Mouse (Mus musculus) embryonic facial prominence, embryonic 12.5 days (tissue): Measurements from ENCODE around the gene Apbb2. TPM values are rescaled to one million over a fixed set of nuclear protein-coding genes. Genes with fewer than 3 reads are reported as not detected.
A peak's percentile ranks its signal among the peaks of the same experiment; 100 is the strongest.

ENCODE experiments used
- ATAC-seq: fragments of 200-750 bp; cut with Nextera tagmentation; 2 replicates; pipeline ENCODE4 v1.8.0; 2017; ENCODE audit not compliant: insufficient number of reproducible peaks, insufficient read depth, low FRiP score, low TSS enrichment
- H3K27ac ChIP-seq: fragments of 300-500 bp; sonication (generic); 2 replicates; pipeline ENCODE4 v1.5.1; 2016; ENCODE audit warnings: mild to moderate bottlenecking
- H3K27me3 ChIP-seq: fragments of 300-500 bp; sonication (generic); 2 replicates; pipeline ENCODE4 v1.6.1; 2016; ENCODE audit warnings: mild to moderate bottlenecking, moderate library complexity
- H3K36me3 ChIP-seq: fragments of 300-500 bp; sonication (generic); 2 replicates; pipeline ENCODE4 v1.6.1; 2016; ENCODE audit warnings: mild to moderate bottlenecking
- H3K4me1 ChIP-seq: fragments of 300-500 bp; sonication (generic); 2 replicates; pipeline ENCODE4 v1.6.1; 2016
- H3K4me2 ChIP-seq: fragments of 300-500 bp; sonication (generic); replicated peaks from 2 replicates; pipeline ENCODE4 v1.6.1; 2016; ENCODE audit warnings: mild to moderate bottlenecking, moderate library complexity
- H3K4me3 ChIP-seq: fragments of 300-500 bp; sonication (generic); 2 replicates; pipeline ENCODE4 v1.5.1; 2016; ENCODE audit warnings: mild to moderate bottlenecking
- H3K9ac ChIP-seq: fragments of 300-500 bp; sonication (generic); 2 replicates; pipeline ENCODE4 v1.6.1; 2016; ENCODE audit warnings: mild to moderate bottlenecking, moderate library complexity
- H3K9me3 ChIP-seq: fragments of 300-500 bp; sonication (generic); 2 replicates; pipeline ENCODE4 v1.6.1; 2016; ENCODE audit warnings: mild to moderate bottlenecking, moderate library complexity
- WGBS: fragments of 180-500 bp; shearing (Covaris S2); methylation state at CpG from one replicate; pipeline ENCODE4 v1.1.7; 2016; 5-methylcytosine and 5-hydroxymethylcytosine counted together
- polyA plus RNA-seq: library from polyadenylated mRNA; unstranded; fragments of >200 nt; fragmentation: Nextera tagmentation; extraction: Ambion mirVana; gene quantifications from 2 replicates; pipeline ENCODE4 v1.2.1, GENCODE M21; 2016

The Apbb2 gene
- polyA plus RNA-seq, 1 experiment from 2014 or later: 53.2 TPM

DNA sequence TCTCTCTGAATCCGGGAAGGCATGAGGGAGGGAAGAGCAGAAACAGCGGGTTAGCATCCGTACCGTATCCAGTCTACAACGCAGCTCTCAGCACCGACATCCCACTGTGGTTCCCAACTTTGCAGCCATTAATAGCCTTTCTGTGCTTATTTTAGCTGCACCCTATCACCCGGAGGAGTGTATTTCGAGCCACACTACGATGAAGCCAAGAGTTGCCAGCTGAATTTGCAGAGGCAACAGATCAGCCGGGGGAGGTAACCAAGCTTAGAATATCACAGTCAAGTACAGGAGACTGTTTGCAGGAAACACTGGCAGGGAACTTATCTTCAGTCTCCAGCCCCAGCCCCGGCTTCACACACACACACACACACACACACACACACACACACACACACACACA, 295.0 kb downstream of the Apbb2 start:
- no peak overlapping the region for H3K9ac ChIP-seq
- H3K4me2 ChIP-seq: no peak overlapping the region
- H3K27me3 ChIP-seq: no peaks in the 10 kb centered on the region
- WGBS: 83% methylated on average over 10 of the region's 11 CpGs
- no peak overlapping the region for H3K4me3 ChIP-seq
- H3K27ac ChIP-seq: no peak overlapping the region
- no peak for ATAC-seq
- peaks cover 7% of the 10 kb centered on the region; the same call in 1 of the 2 replicates for H3K4me1 ChIP-seq
- no peaks in the 10 kb centered on the region for H3K9me3 ChIP-seq
- H3K36me3 ChIP-seq: no peaks in the 10 kb centered on the region

DNA sequence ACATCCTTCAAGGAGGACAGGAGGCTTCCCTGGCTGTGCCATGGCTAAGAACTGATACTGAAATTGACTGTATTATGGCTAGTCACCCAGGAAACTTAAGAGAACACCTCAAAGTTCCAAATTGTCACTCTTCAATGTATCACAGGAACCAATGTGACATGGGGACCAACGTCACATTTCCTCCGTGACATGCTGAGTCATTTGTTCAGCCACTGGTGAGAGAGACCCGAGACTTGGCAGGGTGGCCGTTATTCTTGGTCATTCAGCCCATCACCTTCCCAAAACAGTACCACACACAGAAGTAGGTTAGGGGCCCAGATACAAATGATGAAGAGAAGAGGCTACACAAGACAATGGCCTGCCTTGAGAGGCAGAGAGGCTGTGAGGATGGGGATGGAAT, 295.5 kb downstream of the Apbb2 start:
- ATAC-seq: no peak
- Histone ChIP-seq H3K27ac (no peak overlapping the region), H3K36me3 (no peaks in the 10 kb centered on the region), H3K9ac (no peak overlapping the region), H3K27me3 (no peaks in the 10 kb centered on the region), H3K4me2 (no peak overlapping the region), H3K9me3 (no peaks in the 10 kb centered on the region), H3K4me1 (peaks cover 7% of the 10 kb centered on the region; the same call in 1 of the 2 replicates), H3K4me3 (no peak overlapping the region)
- 90% methylated on average over 4 of the region's 4 CpGs for WGBS

DNA sequence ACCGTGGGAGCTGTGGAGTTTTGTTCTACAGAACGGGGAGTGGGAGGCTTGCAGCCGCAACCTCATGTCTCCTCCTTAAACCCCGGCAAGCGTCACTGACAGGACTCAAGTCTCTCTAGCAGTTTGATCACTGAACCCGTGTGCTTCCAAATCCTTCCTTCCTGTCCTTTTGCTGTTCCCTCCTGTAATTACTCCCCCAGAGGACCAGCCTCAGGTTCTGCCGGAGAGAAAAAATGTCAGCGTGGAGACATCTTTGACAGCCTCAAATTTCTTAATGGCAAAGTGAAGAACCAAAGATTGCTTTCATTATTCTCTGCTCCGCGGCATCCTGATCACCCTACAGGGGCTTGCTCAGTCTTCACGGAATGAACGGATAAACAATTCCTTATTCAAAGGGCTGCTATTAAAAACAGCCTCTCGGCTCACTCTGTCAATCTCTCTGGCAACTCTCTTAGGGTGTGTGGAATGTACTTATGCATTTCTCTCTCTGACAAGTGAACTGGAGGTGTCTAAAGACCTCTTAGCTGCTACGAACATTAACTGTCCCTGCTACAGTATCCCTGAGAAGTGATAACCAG, 298.7 kb downstream of the Apbb2 start:
- 36% methylated on average over 14 of the region's 14 CpGs for WGBS
- H3K27me3 ChIP-seq: no peaks in the 10 kb centered on the region
- H3K27ac ChIP-seq: 0 out of 2 replicates have a peak overlapping the region, but pooled peaks have one; percentile 36
- no peaks in the 10 kb centered on the region for H3K9me3 ChIP-seq
- peaks cover 7% of the 10 kb centered on the region; the same call in 1 of the 2 replicates for H3K4me1 ChIP-seq
- 0 out of 2 replicates have a peak overlapping the region, but pooled peaks have one; percentile 15 for H3K4me2 ChIP-seq
- no peaks in the 10 kb centered on the region for H3K36me3 ChIP-seq
- ATAC-seq: no peak
- H3K4me3 ChIP-seq: no peak overlapping the region
- H3K9ac ChIP-seq: no peak overlapping the region

DNA sequence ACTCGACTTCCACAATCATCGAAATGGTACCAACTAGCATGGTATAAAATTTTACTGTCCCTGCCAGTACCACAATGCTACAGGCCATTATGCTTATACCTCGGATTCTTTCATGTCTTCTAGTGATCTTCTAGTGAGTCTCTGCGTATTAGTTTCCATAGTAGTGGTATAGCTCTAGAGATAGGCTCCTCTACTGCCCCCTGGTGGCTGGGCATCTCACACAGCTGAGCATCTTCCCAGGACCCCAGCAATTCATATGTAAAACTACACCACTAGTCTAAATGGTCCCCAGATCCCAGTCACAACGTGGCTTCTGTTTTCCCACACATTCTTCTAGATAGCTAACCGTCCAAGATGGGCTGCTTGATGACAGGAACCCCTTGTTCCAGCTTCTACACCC, 299.2 kb downstream of the Apbb2 start:
- no peak for ATAC-seq

DNA sequence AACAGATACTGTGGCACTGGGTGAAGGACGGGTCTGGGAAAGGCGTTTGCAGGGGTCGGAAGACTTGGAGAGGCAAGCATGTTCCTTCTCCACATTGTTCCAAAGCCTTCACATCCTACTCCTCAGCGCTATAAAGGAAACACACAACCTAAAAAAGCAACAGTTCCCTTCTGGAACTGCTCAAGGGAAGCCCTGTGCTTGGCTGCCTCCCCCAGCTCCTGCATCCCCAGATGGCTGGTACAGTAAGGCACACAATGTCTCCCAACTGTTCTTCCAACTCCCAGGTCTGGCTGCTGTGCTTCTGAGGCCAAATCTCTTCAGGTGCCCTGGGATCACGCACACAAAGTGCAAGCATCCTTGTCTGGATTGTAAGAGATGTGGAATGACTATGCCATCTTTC, 302.8 kb downstream of the Apbb2 start:
- H3K4me2 ChIP-seq: no peak overlapping the region
- peaks cover 4% of the 10 kb centered on the region; the same call in 1 of the 2 replicates for H3K4me1 ChIP-seq
- peaks cover 4% of the 10 kb centered on the region; the same call in 1 of the 2 replicates for H3K36me3 ChIP-seq
- no peaks in the 10 kb centered on the region for H3K9me3 ChIP-seq
- H3K4me3 ChIP-seq: no peak overlapping the region
- 80% methylated on average over 5 of the region's 5 CpGs for WGBS
- no peaks in the 10 kb centered on the region for H3K27me3 ChIP-seq
- no peak overlapping the region for H3K9ac ChIP-seq
- H3K27ac ChIP-seq: no peak overlapping the region
- no peak for ATAC-seq

More for the DNA sequence above, 299.2 kb downstream of the Apbb2 start:
- Histone ChIP-seq H3K27me3 (no peaks in the 10 kb centered on the region), H3K27ac (no peak overlapping the region), H3K4me3 (no peak overlapping the region), H3K4me2 (0 out of 2 replicates have a peak overlapping the region, but pooled peaks have one; percentile 15), H3K9ac (no peak overlapping the region), H3K9me3 (no peaks in the 10 kb centered on the region), H3K4me1 (peaks cover 7% of the 10 kb centered on the region; the same call in 1 of the 2 replicates), H3K36me3 (no peaks in the 10 kb centered on the region)
- 64% methylated on average over 6 of the region's 6 CpGs for WGBS

DNA sequence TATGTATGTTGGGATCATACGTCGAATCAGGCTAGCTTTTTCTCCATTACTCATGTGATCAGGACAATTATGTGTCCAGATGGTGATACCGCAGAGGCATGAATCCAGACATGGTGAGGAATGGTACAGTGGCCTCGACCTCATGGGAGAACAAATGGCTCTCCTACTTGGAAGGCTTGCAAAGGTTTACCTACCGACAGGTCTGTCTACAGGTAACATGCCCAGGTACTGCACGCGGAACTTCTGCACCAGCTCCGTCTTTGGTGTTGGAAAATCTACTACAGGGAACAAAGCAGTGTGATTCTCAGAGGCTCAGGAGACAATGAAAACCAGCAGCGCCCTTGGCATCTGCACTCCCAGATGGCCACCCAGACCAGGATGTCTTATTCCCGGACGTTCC, 307.8 kb downstream of the Apbb2 start:
- H3K4me2 ChIP-seq: no peak overlapping the region
- no peak overlapping the region for H3K4me3 ChIP-seq
- no peak for ATAC-seq
- no peak overlapping the region for H3K9ac ChIP-seq
- no peaks in the 10 kb centered on the region for H3K9me3 ChIP-seq
- no peaks in the 10 kb centered on the region for H3K4me1 ChIP-seq
- H3K36me3 ChIP-seq: peaks cover 29% of the 10 kb centered on the region
- 83% methylated on average over 11 of the region's 11 CpGs for WGBS
- no peak overlapping the region for H3K27ac ChIP-seq
- H3K27me3 ChIP-seq: no peaks in the 10 kb centered on the region

DNA sequence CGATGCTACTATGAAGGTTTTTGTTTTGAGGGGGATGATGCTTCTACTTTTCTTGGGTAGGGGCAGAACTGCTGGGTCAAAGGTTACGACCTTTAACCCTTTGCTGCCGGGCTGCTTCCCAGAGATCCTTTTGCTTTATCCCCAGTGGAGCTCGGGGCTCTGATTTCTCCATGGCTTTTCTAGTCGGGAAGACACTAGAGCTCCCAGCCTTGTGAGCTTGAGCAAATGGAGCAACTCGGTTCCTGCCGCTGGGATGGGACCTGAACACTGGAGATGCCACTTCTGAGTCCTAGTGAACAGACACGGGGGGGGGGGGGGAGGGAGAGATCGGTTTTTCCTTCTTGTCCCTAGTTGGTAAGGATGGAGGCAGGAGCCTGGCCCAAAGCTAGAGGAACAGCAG, 308.3 kb downstream of the Apbb2 start:
- no peak for ATAC-seq

DNA sequence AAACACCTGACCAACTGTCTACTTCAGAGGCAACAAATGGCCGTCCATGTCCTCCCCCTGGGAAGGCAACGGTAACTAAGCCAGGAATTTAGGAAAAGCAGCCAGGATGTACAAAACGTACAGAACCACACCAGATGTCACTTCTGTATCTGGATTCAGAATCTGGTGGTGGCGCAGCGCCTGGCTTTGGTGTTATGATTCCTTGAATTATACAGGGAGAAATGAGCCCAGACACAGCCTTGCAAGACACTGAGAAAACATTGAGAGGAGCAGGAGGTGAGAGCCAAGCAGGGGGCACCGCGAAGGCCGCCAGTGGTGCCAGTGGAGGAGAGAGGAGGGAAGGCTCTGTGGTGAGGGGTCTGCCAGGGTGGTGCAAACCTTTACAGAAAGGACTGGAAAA, 313.1 kb downstream of the Apbb2 start:
- WGBS: 81% methylated on average over 8 of the region's 8 CpGs
- ATAC-seq: no peak
- H3K4me2 ChIP-seq: no peak overlapping the region
- no peak overlapping the region for H3K4me3 ChIP-seq
- no peak overlapping the region for H3K9ac ChIP-seq
- no peak overlapping the region for H3K27ac ChIP-seq
- no peaks in the 10 kb centered on the region for H3K9me3 ChIP-seq
- H3K36me3 ChIP-seq: peaks cover 37% of the 10 kb centered on the region
- H3K27me3 ChIP-seq: no peaks in the 10 kb centered on the region
- no peaks in the 10 kb centered on the region for H3K4me1 ChIP-seq

More for the DNA sequence above, 308.3 kb downstream of the Apbb2 start:
- no peaks in the 10 kb centered on the region for H3K27me3 ChIP-seq
- H3K9ac ChIP-seq: no peak overlapping the region
- peaks cover 32% of the 10 kb centered on the region for H3K36me3 ChIP-seq
- H3K27ac ChIP-seq: no peak overlapping the region
- H3K4me3 ChIP-seq: no peak overlapping the region
- H3K4me2 ChIP-seq: no peak overlapping the region
- WGBS: 31% methylated on average over 9 of the region's 9 CpGs
- H3K9me3 ChIP-seq: no peaks in the 10 kb centered on the region
- H3K4me1 ChIP-seq: no peaks in the 10 kb centered on the region

DNA sequence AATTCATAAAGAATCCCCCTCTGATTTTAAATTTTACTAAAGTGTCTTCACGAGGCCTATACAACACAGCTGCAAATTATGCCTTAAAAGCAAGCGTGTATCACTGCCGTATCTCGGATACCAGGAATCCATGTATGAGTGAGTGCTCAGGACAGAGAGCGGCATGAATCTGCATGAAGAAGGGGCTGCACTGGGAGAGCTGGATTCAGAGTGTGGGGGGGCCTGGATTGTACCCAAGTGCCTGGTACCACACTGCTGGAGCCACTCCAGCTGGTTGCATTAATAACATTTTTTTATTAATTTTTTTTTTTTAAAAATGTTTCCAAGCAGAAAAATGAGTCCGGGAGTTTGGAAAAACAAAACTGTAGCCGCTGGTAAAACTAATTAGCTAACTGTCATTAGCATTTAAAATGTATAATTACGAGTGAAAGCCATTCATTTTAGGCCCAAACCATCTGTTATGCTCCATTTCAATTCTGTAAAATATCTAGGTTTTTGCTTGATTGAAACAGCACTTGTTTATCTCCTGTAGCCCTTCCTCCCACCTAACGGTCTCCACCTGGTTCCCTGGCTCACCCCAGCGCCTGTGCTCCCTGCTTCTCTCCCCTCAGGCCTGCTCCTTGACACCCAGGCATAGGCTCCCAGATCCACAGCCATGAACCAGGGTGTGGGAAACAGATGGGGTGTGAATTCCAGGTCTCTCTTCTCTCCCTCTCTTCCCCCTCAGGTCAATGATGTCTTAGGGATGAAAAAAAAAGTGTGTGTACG, 314.1 kb downstream of the Apbb2 start:
- Histone ChIP-seq H3K9ac (no peak overlapping the region), H3K27ac (no peak overlapping the region), H3K36me3 (peaks cover 35% of the 10 kb centered on the region), H3K27me3 (no peaks in the 10 kb centered on the region), H3K4me2 (no peak overlapping the region), H3K9me3 (no peaks in the 10 kb centered on the region), H3K4me3 (no peak overlapping the region), H3K4me1 (no peaks in the 10 kb centered on the region)
- 81% methylated on average over 11 of the region's 11 CpGs for WGBS
- no peak for ATAC-seq

DNA sequence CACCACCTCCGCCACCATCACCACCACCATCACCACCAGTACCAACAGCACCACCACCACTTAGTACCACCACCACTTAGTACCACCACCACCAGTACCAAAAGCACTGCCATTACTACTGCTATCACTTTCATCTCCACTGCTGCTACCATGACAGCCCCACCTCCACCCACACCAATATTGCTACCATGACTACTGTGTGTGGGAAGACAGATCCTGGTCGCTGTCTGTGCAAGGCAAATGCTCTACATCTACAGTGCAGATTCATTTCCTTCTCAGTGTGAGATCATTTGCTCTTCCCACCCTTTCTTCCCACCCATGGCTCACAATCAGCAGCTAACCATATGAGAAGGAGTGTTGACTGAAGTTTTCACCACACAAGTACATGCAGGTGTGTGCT, 315.7 kb downstream of the Apbb2 start:
- ATAC-seq: no peak
- WGBS: 93% methylated on average over 2 of the region's 2 CpGs
- H3K36me3 ChIP-seq: peaks cover 24% of the 10 kb centered on the region

DNA sequence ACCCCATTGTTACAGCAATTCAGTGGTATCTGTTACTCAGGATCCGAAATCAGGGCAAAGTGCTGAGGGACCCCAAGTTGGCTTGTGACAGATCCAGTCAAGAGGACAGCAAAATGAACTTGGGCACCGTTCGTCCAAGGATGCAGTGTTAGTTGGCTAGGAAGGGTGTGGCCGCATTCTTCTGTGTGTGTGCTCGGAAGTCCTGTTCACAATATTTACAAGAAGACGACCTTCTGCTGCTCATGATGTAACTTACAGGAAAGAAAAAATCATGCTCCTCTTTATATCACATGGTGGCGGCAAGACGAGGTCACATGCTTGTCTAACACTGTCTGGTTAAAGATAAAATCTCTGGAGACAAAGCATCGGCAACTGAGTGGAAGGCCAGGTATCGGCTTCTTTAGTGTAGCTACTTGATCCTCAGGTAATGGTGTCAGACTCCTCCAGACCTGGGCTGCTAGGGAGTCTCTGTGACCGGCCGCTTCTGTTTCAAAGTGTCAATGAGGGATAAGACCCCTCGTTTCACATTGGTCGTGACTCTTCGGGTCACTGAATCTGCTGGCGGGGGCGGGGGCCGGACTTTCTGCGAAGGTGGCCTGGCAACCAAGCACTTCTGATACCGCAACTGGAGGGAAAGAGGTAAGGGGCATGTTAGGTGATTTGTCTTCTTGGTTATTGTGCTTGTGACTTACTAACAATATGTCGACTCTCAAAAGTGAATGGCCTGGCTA, 316.3 kb downstream of the Apbb2 start:
- peaks cover 19% of the 10 kb centered on the region for H3K36me3 ChIP-seq
- no peak for ATAC-seq
- no peaks in the 10 kb centered on the region for H3K9me3 ChIP-seq
- no peak overlapping the region for H3K9ac ChIP-seq
- H3K27me3 ChIP-seq: no peaks in the 10 kb centered on the region
- 90% methylated on average over 21 of the region's 21 CpGs for WGBS
- no peak overlapping the region for H3K4me2 ChIP-seq
- H3K27ac ChIP-seq: no peak overlapping the region
- H3K4me1 ChIP-seq: no peaks in the 10 kb centered on the region
- H3K4me3 ChIP-seq: no peak overlapping the region

More for the DNA sequence above, 315.7 kb downstream of the Apbb2 start:
- Histone ChIP-seq H3K4me1 (no peaks in the 10 kb centered on the region), H3K4me2 (no peak overlapping the region), H3K9me3 (no peaks in the 10 kb centered on the region), H3K4me3 (no peak overlapping the region), H3K27me3 (no peaks in the 10 kb centered on the region), H3K9ac (no peak overlapping the region), H3K27ac (no peak overlapping the region)
